Mouse (Mus musculus): ENCODE measurements around the gene Klhl40.

The Klhl40 gene

GRCm38 (mm10) chr9:121777484-121778065 is at the start of gene Klhl40:
Gene Klhl40 (plus strand): TSS chr9:121777607.
- no peak for DNase-seq (ENCODE audit: low spot score in 2 of 2)

DNA sequence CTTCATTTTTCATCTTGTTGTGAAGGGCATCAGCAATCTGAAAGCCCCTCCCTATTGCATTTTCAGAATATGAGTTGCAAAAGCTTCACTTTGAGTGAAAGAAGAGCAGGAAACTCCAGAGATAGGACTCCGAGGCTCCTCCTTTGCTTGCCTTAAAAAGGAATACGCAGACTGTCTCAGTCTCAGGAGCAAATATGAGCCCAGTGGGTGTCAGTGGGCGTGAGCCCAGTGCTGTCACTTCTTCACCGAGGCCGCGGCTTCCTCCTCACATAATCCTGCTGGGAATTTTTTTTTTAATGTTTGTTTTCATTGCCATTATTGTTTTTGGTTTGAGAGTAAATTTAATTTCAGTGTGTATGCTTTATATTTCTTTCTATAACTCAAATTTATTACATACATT is 36.9 kb upstream of the Klhl40 start:
- DNase-seq (ENCODE audit: low spot score in 2 of 2), result no peak

DNA sequence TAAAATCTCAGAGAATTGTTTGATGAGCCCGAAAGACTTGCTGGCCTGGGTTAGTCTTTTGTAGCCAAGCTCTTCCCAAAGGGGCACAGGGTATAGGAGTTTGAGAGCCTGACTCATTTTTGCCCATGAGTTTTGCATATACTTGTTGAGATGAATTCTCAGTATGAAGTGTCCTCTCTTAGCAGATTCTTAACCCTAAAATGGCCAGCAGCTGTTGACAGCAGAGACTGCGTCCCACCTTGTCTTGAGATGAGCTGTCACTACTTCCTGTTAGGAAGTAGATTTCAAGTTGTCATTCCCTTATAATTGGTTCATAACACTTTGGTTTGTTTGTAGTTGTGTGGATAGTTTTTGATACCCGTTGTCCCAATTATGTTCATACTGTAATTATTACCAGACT is 36.2 kb upstream of the Klhl40 start:
- DNase-seq (ENCODE audit: low spot score in 2 of 2), result no peak

- DNase-seq (ENCODE audit: low spot score in 2 of 2), result no peak
Measured at GRCm38 (mm10) chr9:121744051-121744450, 33.4 kb upstream of the Klhl40 start.

DNA sequence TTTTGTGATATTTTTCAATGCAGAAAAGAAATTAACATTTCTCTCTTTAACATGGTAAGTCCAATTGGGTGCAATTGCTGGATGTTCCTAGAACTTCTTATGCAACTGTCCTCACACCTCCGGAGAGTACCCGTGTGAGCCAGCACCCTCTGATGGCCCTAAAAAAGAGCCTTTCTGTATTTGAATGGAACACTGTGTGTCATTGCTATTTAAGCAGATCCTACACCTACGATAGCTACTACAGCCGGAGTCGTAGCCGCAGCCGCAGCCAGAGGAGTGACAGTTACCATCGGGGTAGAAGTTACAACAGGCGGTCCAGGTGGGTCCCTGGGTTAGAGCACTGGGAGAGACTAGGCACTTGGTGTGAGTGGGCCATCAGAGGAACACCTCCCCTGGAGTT is 24.6 kb upstream of the Klhl40 start:
- no peak for DNase-seq (ENCODE audit: low spot score in 2 of 2)

DNA sequence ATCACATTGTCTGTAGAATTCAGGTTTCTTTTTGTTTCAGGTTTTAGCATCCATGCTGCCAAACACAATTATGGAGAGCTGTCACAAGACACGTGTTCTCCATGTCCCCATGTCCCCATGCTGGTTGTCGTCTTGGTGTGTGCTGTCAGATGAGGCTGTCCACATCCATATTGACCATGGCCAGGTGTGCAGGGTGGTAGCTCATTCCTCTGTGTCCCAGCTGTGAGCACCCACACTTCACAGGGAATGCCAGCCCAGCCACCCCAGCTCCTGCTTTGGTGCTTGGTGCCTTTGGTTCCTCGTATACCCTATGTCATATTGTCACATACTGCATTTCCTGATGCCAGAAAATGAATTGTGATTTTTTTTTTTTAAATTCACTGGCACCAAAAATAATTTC is 22.8 kb upstream of the Klhl40 start:
- no peak for DNase-seq (ENCODE audit: low spot score in 2 of 2)

DNA sequence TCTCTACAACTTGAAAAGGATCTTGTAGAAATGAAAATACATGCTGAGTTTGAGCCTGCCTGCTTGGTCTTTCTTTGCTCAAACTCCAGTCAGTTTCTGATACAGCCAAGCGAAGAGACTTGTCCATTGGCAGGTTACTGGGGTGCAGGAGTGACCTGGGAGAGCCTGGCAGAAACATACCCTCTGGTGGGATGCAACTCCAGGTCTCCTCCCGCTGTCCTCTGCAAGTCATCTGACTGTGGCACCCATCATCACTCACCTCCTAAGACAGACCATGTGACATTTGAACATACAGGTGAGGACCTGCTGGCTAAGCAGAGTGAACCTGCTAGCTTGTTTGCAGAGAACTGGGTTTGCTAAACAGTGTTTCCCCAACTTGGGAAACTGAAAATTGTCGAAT is 20.6 kb upstream of the Klhl40 start:
- DNase-seq (ENCODE audit: low spot score in 2 of 2), result no peak

DNA sequence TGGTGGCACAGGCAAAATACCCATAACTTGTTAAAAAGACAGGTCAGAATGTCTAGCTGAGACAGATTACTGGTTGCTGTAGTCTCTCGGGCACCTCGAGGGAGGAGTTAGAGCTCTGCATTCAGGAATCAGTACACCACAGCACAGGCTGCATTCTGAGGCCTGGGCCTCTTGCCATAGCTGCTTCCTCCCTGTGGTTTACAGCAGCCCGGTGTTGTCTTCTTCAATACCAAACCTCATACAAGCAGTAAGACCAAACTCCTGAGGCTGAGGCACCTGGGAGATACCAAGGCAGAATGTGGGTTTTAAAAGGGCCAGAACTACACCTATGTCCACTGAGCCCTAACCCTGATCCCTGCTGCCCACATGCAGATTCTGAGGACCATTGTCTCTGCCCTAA is 20.0 kb upstream of the Klhl40 start:
- DNase-seq (ENCODE audit: low spot score in 2 of 2), result no peak

DNA sequence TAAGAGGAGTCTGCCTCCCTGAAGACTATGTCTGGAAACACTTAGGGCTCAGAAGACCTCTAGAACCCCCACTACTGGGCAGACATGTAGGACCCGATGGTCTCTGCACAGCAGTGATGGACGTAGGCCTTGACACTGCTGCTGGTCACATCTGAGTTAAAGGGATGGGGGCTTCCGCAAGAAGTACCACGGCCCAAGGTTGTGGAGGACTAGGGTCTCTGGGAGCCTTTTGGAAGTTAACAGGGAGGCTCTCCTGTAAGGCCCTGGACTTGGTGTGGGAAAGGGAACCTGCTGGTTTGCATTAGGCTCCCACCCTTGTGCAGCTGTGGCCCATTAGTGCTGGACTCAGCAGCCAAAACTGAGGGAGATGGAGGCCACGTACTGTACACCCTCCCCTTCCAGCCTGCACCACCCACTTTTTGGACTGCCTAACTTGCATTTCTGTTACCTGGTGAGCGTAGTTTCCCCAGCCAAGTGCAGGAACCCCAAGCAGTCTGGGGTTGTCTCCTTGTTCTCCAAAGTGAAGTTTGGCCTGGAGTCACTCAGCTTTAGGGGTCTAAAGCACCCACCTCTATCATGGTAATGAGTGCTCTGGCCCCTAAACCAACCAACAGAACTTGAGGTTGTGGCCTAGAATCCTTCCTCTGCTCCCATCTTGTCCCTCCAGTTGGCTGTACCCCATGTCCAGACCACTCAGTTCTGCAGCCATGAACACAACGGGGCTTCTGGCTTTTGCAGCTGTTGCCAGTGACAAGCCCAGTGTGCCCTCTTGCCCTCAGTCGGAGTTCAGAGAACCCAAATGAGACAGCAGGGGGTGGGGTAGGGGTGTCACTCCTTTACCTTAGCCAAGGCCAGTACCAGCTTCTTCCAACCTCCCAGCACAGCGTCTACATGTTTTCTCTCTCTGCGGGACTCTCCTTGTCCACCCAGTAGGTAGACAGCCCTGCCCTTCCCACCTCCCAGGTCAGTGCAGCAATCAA is 19.3 kb upstream of the Klhl40 start:
- no peak for DNase-seq (ENCODE audit: low spot score in 2 of 2)

- DNase-seq (ENCODE audit: low spot score in 2 of 2), result no peak
Measured at GRCm38 (mm10) chr9:121759091-121760081, 18.0 kb upstream of the Klhl40 start, which contains the start of gene Zfp651. Gene Zfp651 (plus strand): TSS chr9:121759330.

GRCm38 (mm10) chr9:121760271-121761090 is 16.9 kb upstream of the Klhl40 start:
- DNase-seq (ENCODE audit: low spot score in 2 of 2), result no peak

DNA sequence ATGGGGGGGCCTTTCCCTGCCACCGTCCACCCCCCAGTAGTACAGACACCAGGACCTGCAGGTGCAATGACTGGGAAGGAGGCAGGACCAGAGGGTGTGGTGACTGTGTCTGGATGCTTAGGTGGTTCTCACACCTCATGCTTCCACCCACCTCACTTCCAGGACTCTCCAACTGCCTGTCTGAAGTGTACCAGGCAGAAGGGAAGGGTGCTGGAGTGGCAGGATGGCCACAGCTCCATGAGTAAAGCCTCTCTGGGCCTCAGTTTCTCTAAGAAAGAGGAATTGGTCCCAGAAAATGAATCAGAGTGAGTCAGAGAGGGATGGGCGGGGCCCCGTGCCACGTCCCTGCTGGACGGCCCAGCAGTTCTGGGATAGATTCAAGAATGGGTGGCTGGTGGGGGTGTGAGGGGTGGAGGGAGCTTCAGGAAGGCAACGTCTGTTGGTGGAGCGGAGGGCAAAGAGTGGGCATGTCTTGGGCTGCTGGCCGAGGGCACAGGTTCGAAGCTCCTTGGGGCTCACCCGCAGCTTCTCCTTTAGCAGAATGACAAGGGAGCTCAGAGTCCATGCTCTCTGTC is 16.2 kb upstream of the Klhl40 start:
- DNase-seq (ENCODE audit: low spot score in 2 of 2), result no peak

GRCm38 (mm10) chr9:121761787-121762186 is 15.6 kb upstream of the Klhl40 start:
- DNase-seq (ENCODE audit: low spot score in 2 of 2), result no peak

DNA sequence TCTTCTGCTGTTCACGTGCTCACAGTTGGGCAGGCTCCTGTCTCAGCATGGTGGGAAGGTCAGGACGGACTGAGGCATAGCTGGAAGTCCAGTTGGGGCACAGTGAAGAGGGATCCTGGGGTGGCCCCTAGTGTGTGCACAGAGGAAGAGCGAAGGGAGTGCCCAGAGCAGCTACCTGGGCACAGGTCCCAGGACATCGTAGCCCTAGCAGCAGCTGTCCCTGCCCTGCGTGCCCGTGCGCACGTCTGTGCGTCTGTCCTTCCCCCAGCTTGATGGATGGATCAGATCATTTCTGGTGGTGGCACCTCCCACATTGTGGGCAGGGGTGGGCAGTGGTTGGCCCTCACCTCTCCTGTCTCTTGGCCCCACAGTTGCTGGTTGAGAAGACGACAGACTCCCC is 15.2 kb upstream of the Klhl40 start:
- no peak for DNase-seq (ENCODE audit: low spot score in 2 of 2)

GRCm38 (mm10) chr9:121762761-121763160 is 14.6 kb upstream of the Klhl40 start:
- DNase-seq (ENCODE audit: low spot score in 2 of 2), result no peak

- no peak for DNase-seq (ENCODE audit: low spot score in 2 of 2)
Measured at GRCm38 (mm10) chr9:121763716-121764115, 13.7 kb upstream of the Klhl40 start.

GRCm38 (mm10) chr9:121765166-121765855 is 12.1 kb upstream of the Klhl40 start:
- DNase-seq (ENCODE audit: low spot score in 2 of 2), result no peak

GRCm38 (mm10) chr9:121772412-121772811 is 5.0 kb upstream of the Klhl40 start:
- no peak for DNase-seq (ENCODE audit: low spot score in 2 of 2)

GRCm38 (mm10) chr9:121775951-121776350 is 1.5 kb upstream of the Klhl40 start:
- no peak for DNase-seq (ENCODE audit: low spot score in 2 of 2)

GRCm38 (mm10) chr9:121776511-121776910 is 896 bp upstream of the Klhl40 start:
- DNase-seq (ENCODE audit: low spot score in 2 of 2), result no peak

Data from spleen, postnatal 10 days (tissue).